Mouse (Mus musculus) megakaryocyte, embryonic 14.5 days (primary cell): ENCODE measurements at regions not wholly inside any gene's neighbourhood (a gene's known extent, or its start where the extent isn't known, plus 50 kb on each side); places are given as distances from the start of the nearest gene placed in this dataset.

Source experiments
- H3K27me3 ChIP-seq: replicated peaks from 2 replicates; pipeline ENCODE3; 2012; ENCODE audit warnings: inconsistent platforms
- H3K36me3 ChIP-seq: replicated peaks from 2 replicates; pipeline ENCODE3; 2012; ENCODE audit warnings: low read length, inconsistent platforms, mixed read lengths
- H3K4me1 ChIP-seq: 2 replicates; pipeline ENCODE4 v1.6.1; 2012; ENCODE audit warnings: inconsistent platforms
- H3K4me3 ChIP-seq: replicated peaks from 2 replicates; pipeline ENCODE3; 2012; ENCODE audit warnings: moderate library complexity, mild to moderate bottlenecking, inconsistent platforms
- H3K9me3 ChIP-seq: 2 replicates; pipeline ENCODE4 v1.6.1; 2012; ENCODE audit warnings: inconsistent platforms
- FLI1 ChIP-seq: IDR thresholded peaks from 2 replicates; pipeline ENCODE4 v1.6.1; 2012; ENCODE audit warnings: low read length, inconsistent platforms, mixed read lengths
- GATA1 ChIP-seq: IDR thresholded peaks from 3 replicates; pipeline ENCODE4 v1.6.1; 2012; ENCODE audit warnings: mixed read lengths, low read length, inconsistent platforms, borderline replicate concordance

GRCm38 (mm10) chr2:118042380-118043055, 69.2 kb upstream of the Thbs1 start:
- TF ChIP-seq FLI1 (no peak), GATA1 (no peak)
- no peak overlapping the region for H3K4me3 ChIP-seq
- peaks cover 55% of the 10 kb centered on the region for H3K36me3 ChIP-seq
- H3K9me3 ChIP-seq: no peaks in the 10 kb centered on the region
- peaks cover 83% of the 10 kb centered on the region for H3K4me1 ChIP-seq
- H3K27me3 ChIP-seq: no peaks in the 10 kb centered on the region

- TF ChIP-seq GATA1 (no peak), FLI1 (no peak)
Observed at GRCm38 (mm10) chr2:118044666-118045065, 67.0 kb upstream of the Thbs1 start.

GRCm38 (mm10) chr2:118050326-118050725, 61.4 kb upstream of the Thbs1 start:
- Histone ChIP-seq H3K4me1 (peaks cover 93% of the 10 kb centered on the region), H3K9me3 (no peaks in the 10 kb centered on the region), H3K4me3 (no peak overlapping the region), H3K27me3 (no peaks in the 10 kb centered on the region), H3K36me3 (peaks cover 70% of the 10 kb centered on the region)
- TF ChIP-seq GATA1 (no peak), FLI1 (no peak)

More at GRCm38 (mm10) chr2:118044666-118045065, 67.0 kb upstream of the Thbs1 start:
- H3K4me3 ChIP-seq: no peak overlapping the region
- peaks cover 82% of the 10 kb centered on the region for H3K4me1 ChIP-seq
- peaks cover 55% of the 10 kb centered on the region for H3K36me3 ChIP-seq
- no peaks in the 10 kb centered on the region for H3K27me3 ChIP-seq
- H3K9me3 ChIP-seq: no peaks in the 10 kb centered on the region

- H3K9me3 ChIP-seq: no peaks in the 10 kb centered on the region
- TF ChIP-seq FLI1 (no peak), GATA1 (no peak)
- H3K4me1 ChIP-seq: peaks cover 90% of the 10 kb centered on the region
- H3K36me3 ChIP-seq: peaks cover 68% of the 10 kb centered on the region
- no peak overlapping the region for H3K4me3 ChIP-seq
- H3K27me3 ChIP-seq: no peaks in the 10 kb centered on the region
Observed at GRCm38 (mm10) chr2:118051610-118052009, 60.1 kb upstream of the Thbs1 start.

- H3K4me3 ChIP-seq: peak overlapping the region; percentile 59
- peaks cover 87% of the 10 kb centered on the region for H3K4me1 ChIP-seq
- TF ChIP-seq FLI1 (no peak), GATA1 (no peak)
- no peaks in the 10 kb centered on the region for H3K27me3 ChIP-seq
- H3K9me3 ChIP-seq: no peaks in the 10 kb centered on the region
- H3K36me3 ChIP-seq: peaks cover 76% of the 10 kb centered on the region
Observed at GRCm38 (mm10) chr2:118053512-118053911, 58.2 kb upstream of the Thbs1 start.

GRCm38 (mm10) chr2:118058654-118059395, 52.9 kb upstream of the Thbs1 start:
- Histone ChIP-seq H3K9me3 (no peaks in the 10 kb centered on the region), H3K27me3 (no peaks in the 10 kb centered on the region), H3K4me3 (no peak overlapping the region), H3K36me3 (peaks cover 86% of the 10 kb centered on the region), H3K4me1 (peaks cover 89% of the 10 kb centered on the region)
- TF ChIP-seq GATA1 (no peak), FLI1 (no peak)

GRCm38 (mm10) chr2:118061291-118061690, 50.4 kb upstream of the Thbs1 start:
- Histone ChIP-seq H3K27me3 (no peaks in the 10 kb centered on the region), H3K36me3 (peaks cover 83% of the 10 kb centered on the region), H3K4me3 (no peak overlapping the region), H3K4me1 (peaks cover 90% of the 10 kb centered on the region), H3K9me3 (no peaks in the 10 kb centered on the region)
- TF ChIP-seq GATA1: no peak
- TF ChIP-seq FLI1: no peak
